Comparison of ENCODE assay signal across 17 mouse cellular contexts in the genomic region with DNA sequence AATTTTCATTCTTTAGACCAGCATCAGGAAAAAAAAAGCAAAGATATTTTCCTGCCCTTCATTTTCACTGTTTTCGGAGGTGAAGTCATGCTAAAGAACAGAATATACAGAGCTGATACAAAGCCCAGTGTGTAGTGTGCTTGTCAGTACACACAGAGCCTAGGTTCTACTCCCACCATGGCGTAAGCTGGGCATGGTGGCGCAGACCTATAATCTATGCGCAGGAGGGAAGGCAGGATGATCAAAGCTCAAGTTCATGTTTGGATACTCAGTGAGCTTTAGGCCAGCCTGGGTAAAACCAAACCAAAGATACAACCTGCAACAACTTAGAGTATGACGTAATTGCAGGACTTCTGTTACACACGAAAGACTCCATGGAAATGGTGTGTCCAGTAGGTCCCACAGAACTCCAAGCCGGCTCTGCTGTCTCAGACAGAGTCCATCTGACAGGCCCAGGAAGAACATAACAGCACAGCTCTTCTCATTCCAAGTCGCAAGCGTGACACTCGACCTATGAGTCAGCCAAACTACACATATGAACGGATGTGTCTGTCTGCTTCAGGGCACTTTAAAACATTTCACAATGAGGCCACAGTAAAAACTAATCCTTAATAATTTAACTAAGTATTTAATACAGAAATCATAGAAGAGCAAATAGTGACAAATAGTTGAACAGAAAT. TPM values are rescaled to one million over a fixed set of nuclear protein-coding genes. Genes with fewer than 3 reads are reported as not detected.
DNase-seq lines count a peak whose midpoint lies in the region; ATAC-seq and TF ChIP-seq lines count a peak whose summit lies in the region.
"Had no signal": no experiment of that assay in that cellular context is flagged by ENCODE, and none has a peak within 500 bp of the region (broad histone marks: within the 10 kb centered on the region; RNA-seq: fewer than 3 reads in every experiment).

No protein-coding gene starts in this region.

- WGBS in forebrain, embryonic 16.5 days, result 77% methylated on average over 11 of the region's 11 CpGs
- 85% methylated on average over 11 of the region's 11 CpGs for WGBS in forebrain, embryonic 14.5 days
- WGBS in kidney, adult 2 months, result 72% methylated on average over 11 of the region's 11 CpGs
- WGBS in midbrain, embryonic 16.5 days, result 89% methylated on average over 11 of the region's 11 CpGs
- WGBS in midbrain, postnatal 0 days, result 89% methylated on average over 11 of the region's 11 CpGs
- WGBS in stomach, postnatal 0 days, result 63% methylated on average over 11 of the region's 11 CpGs

- no peak for TF ChIP-seq POLR2A in kidney, adult 2 months (IDR thresholded peaks at IDR 0.05; ENCODE audit: low read depth, low read length)

- peaks cover 23% of the 10 kb centered on the region for H3K4me1 ChIP-seq in forebrain, embryonic 16.5 days (replicated peaks; ENCODE audit: control insufficient read depth, insufficient read depth, low read length)
- H3K4me1 ChIP-seq in forebrain, embryonic 14.5 days (ENCODE audit: control insufficient read depth, insufficient read depth, low read length), result peaks cover 11% of the 10 kb centered on the region
- H3K4me1 ChIP-seq in kidney, adult 2 months (ENCODE audit: control insufficient read depth, insufficient read depth, low read length), result peaks cover 9% of the 10 kb centered on the region; the same call in 1 of the 2 replicates
- peaks cover 3% of the 10 kb centered on the region; the same call in 1 of the 2 replicates for H3K4me1 ChIP-seq in midbrain, embryonic 16.5 days (ENCODE audit: control insufficient read depth, insufficient read depth, low read length)
- 0 out of 2 replicates have a peak, but pooled peaks cover 3% of the 10 kb centered on the region for H3K4me1 ChIP-seq in midbrain, postnatal 0 days (ENCODE audit: insufficient read depth, low read length)
- no peaks in the 10 kb centered on the region for H3K4me1 ChIP-seq in stomach, postnatal 0 days (replicated peaks; ENCODE audit: control insufficient read depth, insufficient read depth)

- no peak overlapping the region for H3K9ac ChIP-seq in forebrain, embryonic 16.5 days (replicated peaks; ENCODE audit: low read depth, low read length)
- H3K9ac ChIP-seq in forebrain, embryonic 14.5 days (ENCODE audit: low read length), result no peak overlapping the region
- no peak overlapping the region for H3K9ac ChIP-seq in midbrain, embryonic 16.5 days (ENCODE audit: low read depth, low read length)
- H3K9ac ChIP-seq in midbrain, postnatal 0 days (replicated peaks; ENCODE audit: low read length, poor library complexity, severe bottlenecking), result no peak overlapping the region
- no peak overlapping the region for H3K9ac ChIP-seq in stomach, postnatal 0 days (ENCODE audit: low read length)
- H3K9ac ChIP-seq: midbrain, embryonic 12.5 days had no signal

- H3K4me3 ChIP-seq in forebrain, embryonic 16.5 days (replicated peaks; ENCODE audit: low read length), result no peak overlapping the region
- H3K4me3 ChIP-seq in forebrain, embryonic 14.5 days (ENCODE audit: low read depth, low read length), result no peak overlapping the region
- H3K4me3 ChIP-seq in kidney, adult 2 months (ENCODE audit: insufficient read depth, low read depth, low read length), result no peak overlapping the region
- H3K4me3 ChIP-seq in midbrain, embryonic 16.5 days (ENCODE audit: low read depth, low read length), result no peak overlapping the region
- H3K4me3 ChIP-seq in midbrain, postnatal 0 days (ENCODE audit: low read depth, low read length), result no peak overlapping the region
- H3K4me3 ChIP-seq in stomach, postnatal 0 days (ENCODE audit: low read depth, low read length), result no peak overlapping the region
- H3K4me3 ChIP-seq: heart, embryonic 10.5 days; midbrain, embryonic 12.5 days had no signal

- no peaks in the 10 kb centered on the region for H3K27me3 ChIP-seq in forebrain, embryonic 16.5 days (replicated peaks; ENCODE audit: control insufficient read depth, insufficient read depth, low read length)
- H3K27me3 ChIP-seq in forebrain, embryonic 14.5 days (replicated peaks; ENCODE audit: control insufficient read depth, insufficient read depth, low read length), result no peaks in the 10 kb centered on the region
- H3K27me3 ChIP-seq in kidney, adult 2 months (replicated peaks; ENCODE audit: control insufficient read depth, insufficient read depth, low read length), result no peaks in the 10 kb centered on the region
- no peaks in the 10 kb centered on the region for H3K27me3 ChIP-seq in midbrain, embryonic 16.5 days (ENCODE audit: control insufficient read depth, insufficient read depth, low read depth, low read length)
- no peaks in the 10 kb centered on the region for H3K27me3 ChIP-seq in midbrain, postnatal 0 days (ENCODE audit: insufficient read depth, low read length)
- no peaks in the 10 kb centered on the region for H3K27me3 ChIP-seq in stomach, postnatal 0 days (ENCODE audit: control insufficient read depth, insufficient read depth, low read length)

- no peak overlapping the region for H3K4me2 ChIP-seq in forebrain, embryonic 16.5 days (ENCODE audit: low read length)
- H3K4me2 ChIP-seq in forebrain, embryonic 14.5 days (ENCODE audit: low read length), result no peak overlapping the region
- no peak overlapping the region for H3K4me2 ChIP-seq in midbrain, embryonic 16.5 days (ENCODE audit: low read length)
- H3K4me2 ChIP-seq in midbrain, postnatal 0 days (ENCODE audit: low read depth, low read length, poor library complexity, severe bottlenecking), result no peak overlapping the region
- no peak overlapping the region for H3K4me2 ChIP-seq in stomach, postnatal 0 days (replicated peaks; ENCODE audit: low read depth)
- H3K4me2 ChIP-seq: liver, embryonic 11.5 days; midbrain, embryonic 12.5 days had no signal

- no peaks in the 10 kb centered on the region for H3K9me3 ChIP-seq in forebrain, embryonic 16.5 days (ENCODE audit: control insufficient read depth, low read length)
- no peaks in the 10 kb centered on the region for H3K9me3 ChIP-seq in forebrain, embryonic 14.5 days (replicated peaks; ENCODE audit: control insufficient read depth, low read length)
- H3K9me3 ChIP-seq in midbrain, embryonic 16.5 days (replicated peaks; ENCODE audit: control insufficient read depth, low read length, poor library complexity, severe bottlenecking), result no peaks in the 10 kb centered on the region
- H3K9me3 ChIP-seq in midbrain, postnatal 0 days (ENCODE audit: low read length), result no peaks in the 10 kb centered on the region
- no peaks in the 10 kb centered on the region for H3K9me3 ChIP-seq in stomach, postnatal 0 days (ENCODE audit: control insufficient read depth, low read length)
- H3K9me3 ChIP-seq: heart, embryonic 10.5 days; midbrain, embryonic 12.5 days had no signal

- no peaks in the 10 kb centered on the region for H3K36me3 ChIP-seq in forebrain, embryonic 16.5 days (ENCODE audit: control insufficient read depth, insufficient read depth)
- no peaks in the 10 kb centered on the region for H3K36me3 ChIP-seq in forebrain, embryonic 14.5 days (ENCODE audit: control insufficient read depth, insufficient read depth, low read length)
- H3K36me3 ChIP-seq in kidney, adult 2 months (ENCODE audit: control insufficient read depth, insufficient read depth, low read length), result no peaks in the 10 kb centered on the region
- no peaks in the 10 kb centered on the region for H3K36me3 ChIP-seq in midbrain, embryonic 16.5 days (ENCODE audit: control insufficient read depth, insufficient read depth, low read length)
- 0 out of 2 replicates have a peak, but pooled peaks cover 7% of the 10 kb centered on the region for H3K36me3 ChIP-seq in midbrain, postnatal 0 days (ENCODE audit: insufficient read depth, low read length)
- H3K36me3 ChIP-seq in stomach, postnatal 0 days (ENCODE audit: control insufficient read depth, insufficient read depth, low read length), result no peaks in the 10 kb centered on the region
- H3K36me3 ChIP-seq: midbrain, embryonic 12.5 days had no signal

- TF ChIP-seq CTCF in kidney, adult 2 months (conservative IDR thresholded peaks at IDR 0.05; ENCODE audit: insufficient read depth, insufficient read length, low read depth, low read length), result no peak
- no peak for TF ChIP-seq CTCF in midbrain, postnatal 0 days (IDR thresholded peaks at IDR 0.05)
- TF ChIP-seq CTCF in stomach, postnatal 0 days (IDR thresholded peaks at IDR 0.05; ENCODE audit: low read depth), result no peak

- no peak for ATAC-seq in forebrain, embryonic 16.5 days
- ATAC-seq in forebrain, embryonic 14.5 days, result no peak
- 0 out of 2 replicates have a peak, but pooled peaks have one; percentile 49 for ATAC-seq in midbrain, embryonic 16.5 days
- ATAC-seq in midbrain, postnatal 0 days (ENCODE audit: low FRiP score), result no peak
- ATAC-seq in stomach, postnatal 0 days (ENCODE audit: low FRiP score, low TSS enrichment), result peak; percentile 53; the same call in 1 of the 2 replicates

- no peak for TF ChIP-seq EP300 in stomach, postnatal 0 days (optimal IDR thresholded peaks at IDR 0.05)

- 0 out of 2 replicates have a peak overlapping the region, but pooled peaks have one; percentile 32 for H3K27ac ChIP-seq in forebrain, embryonic 16.5 days (ENCODE audit: low read length)
- no peak overlapping the region for H3K27ac ChIP-seq in forebrain, embryonic 14.5 days (ENCODE audit: low read depth, low read length)
- H3K27ac ChIP-seq in kidney, adult 2 months (ENCODE audit: insufficient read depth, low read depth, low read length), result no peak overlapping the region
- no peak overlapping the region for H3K27ac ChIP-seq in midbrain, embryonic 16.5 days (ENCODE audit: low read length)
- no peak overlapping the region for H3K27ac ChIP-seq in midbrain, postnatal 0 days (ENCODE audit: low read depth, low read length)
- H3K27ac ChIP-seq in stomach, postnatal 0 days (replicated peaks), result no peak overlapping the region
- H3K27ac ChIP-seq: heart, embryonic 10.5 days; midbrain, embryonic 12.5 days had no signal

- no peak for DNase-seq in forebrain, embryonic 14.5 days (ENCODE audit: low spot score)
- DNase-seq in kidney, postnatal 10 days, result peak; percentile 44
- no peak for DNase-seq in kidney, adult 2 months
- no peak for DNase-seq in midbrain, postnatal 0 days (ENCODE audit: low spot score)
- DNase-seq in stomach, postnatal 0 days (ENCODE audit: low spot score), result no peak
- DNase-seq in spleen, adult 18-20 months, result no peak
- DNase-seq: adrenal gland, adult 8-10 months; cerebellum, postnatal 14 days; embryo, embryonic 11 days; gastrocnemius, postnatal 36 days; heart, postnatal 14 days; layer of hippocampus, postnatal 36 days had no signal

RNA-seq across cellular contexts. Expression of a gene that starts 47.1 kb away (rescaled TPM):
- 19.4 and 19.7 TPM in 2 replicates for polyA plus RNA-seq in forebrain, embryonic 16.5 days (2015; fragmentation: Nextera tagmentation; extraction: Ambion mirVana)
- 8.9 and 12.9 TPM in 2 replicates for polyA plus RNA-seq in forebrain, embryonic 14.5 days (2014; fragmentation: Nextera tagmentation; extraction: Ambion mirVana)
- 11.3 and 12.4 TPM in 2 replicates for polyA plus RNA-seq in kidney, adult 2 months (2012; rRNA removed)
- 14.6 and 14.8 TPM in 2 replicates for polyA plus RNA-seq in midbrain, embryonic 16.5 days (2015; fragmentation: Nextera tagmentation; extraction: Ambion mirVana)
- total RNA-seq in midbrain, postnatal 0 days (2014; rRNA removed), result 68.8 and 72.9 TPM in 2 replicates
- polyA plus RNA-seq in midbrain, postnatal 0 days (2015; fragmentation: Nextera tagmentation; extraction: Ambion mirVana), result 8.9 and 11.3 TPM in 2 replicates
- polyA plus RNA-seq in stomach, postnatal 0 days (2015; fragmentation: Nextera tagmentation; extraction: Ambion mirVana), result 3.4 and 3.9 TPM in 2 replicates

Comparison
In these comparisons a context has a peak if more than half of its experiments do, and no peak if none do; other contexts are left out.
1. ATAC-seq: peak in midbrain, embryonic 16.5 days (single experiment) and stomach, postnatal 0 days (single experiment); none in forebrain, embryonic 16.5 days (single experiment), forebrain, embryonic 14.5 days (single experiment) and midbrain, postnatal 0 days (single experiment).